ENCODE assay signal across 9 mouse cellular contexts in genomic region chr7:113419070-113419782, GRCm38 (mm10). TPM values are rescaled to one million over a fixed set of nuclear protein-coding genes. Genes with fewer than 3 reads are reported as not detected.
A peak's percentile ranks its signal among the peaks of the same experiment; 100 is the strongest.
DNase-seq lines count a peak whose midpoint lies in the region; ATAC-seq and TF ChIP-seq lines count a peak whose summit lies in the region.
"Had no signal": no experiment of that assay in that cellular context is flagged by ENCODE, and none has a peak within 500 bp of the region (broad histone marks: within the 10 kb centered on the region; RNA-seq: fewer than 3 reads in every experiment).

No protein-coding gene starts in this region.

- H3K4me2 ChIP-seq in lung, embryonic 14.5 days = 0 out of 2 replicates have a peak overlapping the region, but pooled peaks have one; percentile 12
- H3K4me2 ChIP-seq in midbrain, postnatal 0 days (ENCODE audit: low read depth, low read length, poor library complexity, severe bottlenecking) = no peak overlapping the region
- H3K4me2 ChIP-seq: embryonic facial prominence, embryonic 12.5 days had no signal

- H3K9ac ChIP-seq in lung, embryonic 14.5 days = no peak overlapping the region
- H3K9ac ChIP-seq in midbrain, postnatal 0 days (replicated peaks; ENCODE audit: low read length, poor library complexity, severe bottlenecking) = no peak overlapping the region
- H3K9ac ChIP-seq: embryonic facial prominence, embryonic 12.5 days had no signal

- no peak overlapping the region for H3K4me3 ChIP-seq in lung, embryonic 14.5 days (ENCODE audit: low read depth, low read length)
- H3K4me3 ChIP-seq in midbrain, postnatal 0 days (ENCODE audit: low read depth, low read length) = no peak overlapping the region
- H3K4me3 ChIP-seq in gastrocnemius, adult 2 months = no peak overlapping the region
- H3K4me3 ChIP-seq: embryonic facial prominence, embryonic 12.5 days had no signal

- TF ChIP-seq CTCF in lung, embryonic 14.5 days (IDR thresholded peaks at IDR 0.05; ENCODE audit: low read depth) = no peak
- no peak for TF ChIP-seq CTCF in midbrain, postnatal 0 days (IDR thresholded peaks at IDR 0.05)
- no peak for TF ChIP-seq CTCF in gastrocnemius, adult 2 months (IDR thresholded peaks at IDR 0.05)

- no peaks in the 10 kb centered on the region for H3K4me1 ChIP-seq in lung, embryonic 14.5 days (ENCODE audit: insufficient read depth)
- H3K4me1 ChIP-seq in midbrain, postnatal 0 days (ENCODE audit: insufficient read depth, low read length) = no peaks in the 10 kb centered on the region
- H3K4me1 ChIP-seq: embryonic facial prominence, embryonic 12.5 days had no signal

- 4% methylated on average over 4 of the region's 4 CpGs for WGBS in lung, embryonic 14.5 days
- 53% methylated on average over 4 of the region's 4 CpGs for whole genome bisulfite sequencing in midbrain, postnatal 0 days

- ATAC-seq in lung, embryonic 14.5 days (ENCODE audit: insufficient read depth) = peak; percentile 89
- ATAC-seq in midbrain, postnatal 0 days (ENCODE audit: low FRiP score) = no peak

- H3K27me3 ChIP-seq in lung, embryonic 14.5 days (ENCODE audit: insufficient read depth, low read length) = no peaks in the 10 kb centered on the region
- no peaks in the 10 kb centered on the region for H3K27me3 ChIP-seq in midbrain, postnatal 0 days (ENCODE audit: insufficient read depth, low read length)
- H3K27me3 ChIP-seq: embryonic facial prominence, embryonic 12.5 days had no signal

- no peaks in the 10 kb centered on the region for H3K9me3 ChIP-seq in lung, embryonic 14.5 days (ENCODE audit: low read depth, low read length)
- no peaks in the 10 kb centered on the region for H3K9me3 ChIP-seq in midbrain, postnatal 0 days (ENCODE audit: low read length)
- H3K9me3 ChIP-seq: embryonic facial prominence, embryonic 12.5 days had no signal

- H3K36me3 ChIP-seq in lung, embryonic 14.5 days (ENCODE audit: insufficient read depth) = no peaks in the 10 kb centered on the region
- H3K36me3 ChIP-seq in midbrain, postnatal 0 days (ENCODE audit: insufficient read depth, low read length) = no peaks in the 10 kb centered on the region
- H3K36me3 ChIP-seq: embryonic facial prominence, embryonic 12.5 days had no signal

- intact Hi-C loops in heart, postnatal 10 days (cut with DNase I) = no loop called here
- intact Hi-C loops in gastrocnemius, adult 2 months (cut with DNase I) = no loop called here

- peak overlapping the region; percentile 30; the same call in 1 of the 2 replicates for H3K27ac ChIP-seq in lung, embryonic 14.5 days (ENCODE audit: low read depth)
- H3K27ac ChIP-seq in midbrain, postnatal 0 days (ENCODE audit: low read depth, low read length) = no peak overlapping the region
- no peak overlapping the region for H3K27ac ChIP-seq in gastrocnemius, adult 2 months
- H3K27ac ChIP-seq: embryonic facial prominence, embryonic 12.5 days had no signal

- peak; percentile 94 for DNase-seq in MEL-GATA-1-ER (ENCODE audit: extremely low read depth, low read depth)
- DNase-seq in adrenal gland, postnatal 25 days = peak; percentile 64
- DNase-seq in heart, postnatal 10 days = peak; percentile 24 to 33
- peak; percentile 58 for DNase-seq in lung, embryonic 14.5 days
- peak; percentile 36 for DNase-seq in urinary bladder, postnatal 25 days (ENCODE audit: low spot score)
- no peak for DNase-seq in midbrain, postnatal 0 days (ENCODE audit: low spot score)
- DNase-seq in gastrocnemius, adult 2 months = no peak
- DNase-seq in layer of hippocampus, adult 11-12 months (ENCODE audit: low spot score) = no peak

RNA-seq across cellular contexts. Expression of gene Pth, which starts 30.9 kb away (rescaled TPM):
- not detected in 2 replicates for total RNA-seq in adrenal gland, postnatal 25 days (2021)
- not detected for total RNA-seq in heart, postnatal 10 days (2021)
- polyA plus RNA-seq in lung, embryonic 14.5 days (2014; fragmentation: Nextera tagmentation; extraction: Ambion mirVana) = not detected in 2 replicates
- total RNA-seq in midbrain, postnatal 0 days (2014; rRNA removed) = not detected in 2 replicates
- not detected in 2 replicates for polyA plus RNA-seq in midbrain, postnatal 0 days (2015; fragmentation: Nextera tagmentation; extraction: Ambion mirVana)
- not detected for total RNA-seq in gastrocnemius, adult 2 months (2021)

RNA-seq across cellular contexts. Expression of gene Btbd10, which starts 50.0 kb away (rescaled TPM):
- total RNA-seq in adrenal gland, postnatal 25 days (2021) = 15.3 and 16.1 TPM in 2 replicates
- 10 to 100 TPM; 15.3 to 15.7 TPM for total RNA-seq in heart, postnatal 10 days (2021)
- 21.6 and 21.8 TPM in 2 replicates for polyA plus RNA-seq in lung, embryonic 14.5 days (2014; fragmentation: Nextera tagmentation; extraction: Ambion mirVana)
- total RNA-seq in midbrain, postnatal 0 days (2014; rRNA removed) = 59.2 and 73.2 TPM in 2 replicates
- polyA plus RNA-seq in midbrain, postnatal 0 days (2015; fragmentation: Nextera tagmentation; extraction: Ambion mirVana) = 85.1 and 88.3 TPM in 2 replicates
- total RNA-seq in gastrocnemius, adult 2 months (2021) = 1 to 10 TPM; 6.4 to 8.1 TPM

Comparison
In these comparisons a context has a peak if more than half of its experiments do, and no peak if none do; other contexts are left out.
1. DNase-seq: peak in MEL-GATA-1-ER (single experiment), adrenal gland, postnatal 25 days (single experiment), heart, postnatal 10 days (2 of 2), lung, embryonic 14.5 days (single experiment) and urinary bladder, postnatal 25 days (single experiment); none in midbrain, postnatal 0 days (single experiment), gastrocnemius, adult 2 months (single experiment) and layer of hippocampus, adult 11-12 months (single experiment).